Mouse (Mus musculus) thymus, postnatal 10 days (tissue): ENCODE measurements around the gene Sfpq.
A peak's percentile ranks its signal among the peaks of the same experiment; 100 is the strongest.
"Not testable (repeated sequence)": the region's sequence is repeated elsewhere in the genome, so short reads cannot be mapped to it uniquely, and the experiment has no call there.

Experiments used
- DNase-seq, 2 experiments: peaks; one replicate each; pipeline ENCODE4 v3.0.0; 2021; ENCODE audit warnings: low spot score in 2 of 2

Sfpq gene

DNA sequence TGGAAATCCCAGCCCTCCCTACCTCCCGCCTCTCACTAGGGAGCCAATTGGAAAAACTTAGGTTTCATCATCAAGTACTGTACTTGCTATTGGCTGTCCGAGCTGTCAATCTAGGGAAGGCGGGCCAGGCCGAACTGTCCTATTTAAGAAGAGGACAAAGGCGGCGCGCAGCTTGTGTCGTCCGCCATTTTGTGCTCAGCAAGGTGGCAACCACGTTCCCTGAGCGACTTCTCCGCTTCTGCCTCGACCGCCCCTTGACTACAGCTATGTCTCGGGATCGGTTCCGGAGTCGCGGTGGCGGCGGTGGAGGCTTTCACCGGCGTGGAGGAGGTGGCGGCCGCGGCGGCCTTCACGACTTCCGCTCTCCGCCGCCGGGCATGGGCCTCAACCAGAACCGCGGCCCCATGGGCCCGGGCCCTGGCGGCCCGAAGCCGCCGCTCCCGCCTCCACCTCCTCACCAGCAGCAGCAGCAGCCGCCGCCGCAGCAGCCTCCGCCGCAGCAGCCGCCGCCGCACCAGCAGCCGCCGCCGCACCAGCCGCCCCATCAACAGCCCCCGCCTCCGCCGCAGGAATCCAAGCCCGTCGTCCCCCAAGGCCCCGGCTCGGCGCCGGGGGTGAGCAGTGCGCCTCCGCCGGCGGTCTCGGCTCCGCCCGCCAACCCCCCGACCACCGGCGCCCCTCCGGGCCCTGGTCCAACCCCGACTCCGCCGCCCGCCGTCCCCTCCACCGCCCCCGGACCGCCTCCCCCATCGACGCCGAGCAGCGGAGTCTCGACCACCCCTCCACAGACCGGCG, at the start of gene Sfpq:
Gene Sfpq, plus strand, starts transcription at position 174 of the 795 bp plus-strand sequence.
- DNase-seq: peak; percentile 98 to 99

DNA sequence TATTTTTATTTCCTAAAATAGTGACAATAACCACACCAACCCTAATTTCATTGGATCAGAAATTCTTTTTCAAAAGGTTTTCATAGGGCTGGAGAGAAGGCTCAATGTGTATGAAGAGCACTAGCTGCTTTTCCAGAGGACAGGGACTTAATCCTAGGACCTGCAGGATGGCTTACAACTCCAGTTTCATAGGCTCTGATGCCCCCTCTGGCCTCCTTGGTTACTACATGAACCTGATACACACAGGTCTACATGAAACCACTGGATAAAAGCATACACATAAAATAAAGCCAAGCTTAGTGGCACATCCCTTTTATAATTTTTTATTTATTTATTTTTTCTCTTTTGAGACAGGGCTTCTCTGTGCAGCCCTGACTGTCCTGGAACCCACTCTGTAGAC, 43.7 kb upstream of the Sfpq start:
- peak in 1 of 2 experiments; percentile 27 for DNase-seq

DNA sequence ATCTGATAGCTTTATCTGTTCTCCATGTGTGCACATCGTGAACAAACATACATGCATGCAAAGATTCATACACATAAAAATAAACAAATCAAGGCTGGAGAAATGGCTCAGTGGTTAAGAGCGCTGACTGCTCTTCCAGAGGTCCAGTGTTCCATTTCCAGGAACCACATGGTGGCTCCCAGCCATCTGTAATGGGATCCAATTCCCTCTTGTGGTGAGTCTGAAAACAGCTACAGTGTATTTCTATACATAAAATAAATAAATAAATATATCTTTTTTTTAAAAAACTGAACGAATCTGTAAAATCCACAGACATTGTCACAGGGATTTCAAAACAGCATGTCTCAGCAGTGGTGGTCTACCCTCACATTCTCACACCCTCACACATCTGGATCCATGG, 42.4 kb upstream of the Sfpq start:
- no peak for DNase-seq

DNA sequence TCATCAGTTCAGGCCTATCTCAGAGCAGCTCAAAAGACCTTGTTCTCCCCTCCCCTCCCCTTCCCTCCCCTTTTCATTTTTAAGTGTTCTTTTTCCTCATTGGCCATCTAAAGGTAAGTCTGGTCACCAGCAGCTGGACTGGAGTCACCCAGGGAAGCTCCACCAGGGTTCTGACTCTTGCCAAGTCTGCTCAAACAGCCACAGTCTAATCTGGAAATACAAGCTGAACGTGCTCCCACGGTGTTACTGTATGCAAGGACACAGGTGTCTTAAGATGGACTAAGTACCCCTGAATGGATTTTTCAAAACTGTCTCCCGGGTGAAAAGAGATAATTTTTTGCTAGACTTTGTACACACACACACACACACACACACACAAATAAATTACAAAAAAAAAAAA, 37.8 kb upstream of the Sfpq start:
- DNase-seq: no peak

DNA sequence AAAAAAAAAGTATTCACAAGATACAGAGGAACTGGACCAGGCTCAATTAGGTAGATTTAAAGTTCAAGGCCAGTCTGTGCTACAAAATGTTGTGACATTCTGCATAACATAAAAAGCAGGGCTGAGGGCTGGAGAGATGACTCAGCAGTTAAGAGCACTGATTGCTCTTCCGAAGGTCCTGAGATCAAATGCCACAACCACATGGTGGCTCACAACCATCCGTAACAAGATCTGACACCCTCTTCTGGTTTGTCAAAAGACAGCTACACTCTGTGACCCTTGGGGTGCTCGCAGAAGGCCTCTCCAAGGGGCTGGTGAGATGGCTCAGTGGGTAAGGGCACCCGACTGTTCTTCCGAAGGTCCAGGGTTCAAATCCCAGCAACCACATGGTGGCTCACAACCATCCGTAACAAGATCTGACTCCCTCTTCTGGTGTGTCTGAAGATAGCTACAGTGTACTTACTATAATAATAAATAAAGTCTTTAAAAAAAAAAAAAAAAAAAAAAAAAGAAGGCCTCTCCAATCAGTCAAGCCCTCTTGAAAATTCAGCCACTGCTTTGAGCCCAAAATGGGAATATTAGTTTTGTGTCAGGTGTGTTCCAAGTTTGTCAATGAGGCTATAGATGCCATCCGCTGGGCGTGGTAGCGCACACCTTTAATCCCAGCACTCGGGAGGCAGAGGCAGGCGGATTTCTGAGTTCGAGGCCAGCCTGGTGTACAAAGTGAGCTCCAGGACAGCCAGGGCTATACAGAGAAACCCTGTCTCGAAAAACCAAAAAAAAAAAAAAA, 37.2 kb upstream of the Sfpq start:
- DNase-seq: not testable (repeated sequence)

DNA sequence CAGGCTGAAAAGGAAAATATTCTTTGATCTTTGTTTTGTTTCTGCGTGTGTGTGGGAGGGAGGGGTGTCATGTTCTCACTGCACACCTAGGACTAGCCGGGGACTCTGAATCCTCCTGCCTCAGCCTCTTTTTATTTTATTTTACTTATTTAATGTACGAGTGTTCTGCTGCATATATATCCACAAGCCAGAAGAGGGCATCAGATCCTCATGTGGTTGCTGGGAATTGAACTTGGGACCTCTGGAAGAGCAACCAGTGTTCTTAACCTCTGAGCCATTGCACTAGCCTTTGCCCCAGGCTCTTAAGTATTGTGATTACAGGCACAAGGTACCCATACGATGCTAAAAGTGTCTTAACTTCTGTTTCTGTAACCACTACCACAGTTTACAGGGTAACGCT, 34.4 kb upstream of the Sfpq start:
- DNase-seq: no peak

DNA sequence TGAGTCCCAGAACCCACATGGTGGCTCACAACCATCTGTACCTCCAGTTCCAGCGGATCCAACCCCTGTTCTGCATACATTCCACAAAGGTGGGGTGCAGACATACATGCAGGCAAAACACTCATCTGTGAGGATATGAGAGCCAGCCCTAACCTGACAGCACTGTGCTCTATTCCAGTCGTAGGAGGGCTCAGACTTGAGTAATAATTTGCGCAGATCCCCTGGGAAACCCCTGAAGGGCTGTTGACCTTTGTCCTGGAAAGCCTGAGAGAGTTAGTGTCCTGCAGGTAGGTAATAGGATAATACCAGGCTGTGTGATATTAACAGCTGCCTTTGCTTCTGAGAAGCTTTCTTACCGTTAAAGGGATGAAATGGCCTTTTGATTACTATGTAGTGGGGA, 32.6 kb upstream of the Sfpq start:
- no peak for DNase-seq

DNA sequence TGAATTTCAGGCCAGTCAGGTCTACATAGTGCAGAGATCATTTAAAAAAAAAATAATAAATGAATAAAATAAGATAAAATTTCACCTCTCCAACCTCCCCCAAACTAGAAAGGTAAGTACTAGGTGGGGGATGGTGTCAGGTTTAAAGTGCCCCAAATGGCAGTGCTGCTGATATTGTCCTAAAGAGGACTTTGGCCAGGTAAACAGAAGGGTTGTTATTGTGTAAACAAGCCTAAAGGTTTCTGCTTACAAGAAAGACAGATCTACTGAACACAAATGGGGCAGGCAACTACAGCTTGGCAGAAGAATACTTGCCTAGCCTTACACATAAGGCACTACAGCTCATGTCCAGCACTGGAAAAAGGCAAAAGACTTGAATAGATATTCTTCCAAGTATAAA, 30.6 kb upstream of the Sfpq start:
- DNase-seq: no peak

DNA sequence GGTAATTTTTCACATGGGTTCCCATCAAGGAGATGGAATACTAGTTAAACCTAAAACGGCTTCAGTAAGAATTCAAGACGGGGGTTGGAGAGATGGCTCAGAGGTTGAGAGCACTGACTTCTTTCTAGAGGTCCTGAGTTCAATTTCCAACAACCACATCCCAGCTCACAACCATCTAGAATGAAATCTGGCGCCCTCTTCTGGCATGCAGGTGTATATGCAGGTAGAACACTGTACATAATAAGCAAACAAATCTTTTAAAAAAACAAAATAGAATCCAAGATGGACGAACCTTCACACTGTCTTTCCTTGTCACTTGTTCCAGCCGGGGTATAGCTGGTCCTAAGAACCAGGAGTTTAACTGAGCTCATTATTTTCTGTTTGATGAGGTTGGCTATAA, 28.8 kb upstream of the Sfpq start:
- DNase-seq: peak in 1 of 2 experiments; percentile 50

DNA sequence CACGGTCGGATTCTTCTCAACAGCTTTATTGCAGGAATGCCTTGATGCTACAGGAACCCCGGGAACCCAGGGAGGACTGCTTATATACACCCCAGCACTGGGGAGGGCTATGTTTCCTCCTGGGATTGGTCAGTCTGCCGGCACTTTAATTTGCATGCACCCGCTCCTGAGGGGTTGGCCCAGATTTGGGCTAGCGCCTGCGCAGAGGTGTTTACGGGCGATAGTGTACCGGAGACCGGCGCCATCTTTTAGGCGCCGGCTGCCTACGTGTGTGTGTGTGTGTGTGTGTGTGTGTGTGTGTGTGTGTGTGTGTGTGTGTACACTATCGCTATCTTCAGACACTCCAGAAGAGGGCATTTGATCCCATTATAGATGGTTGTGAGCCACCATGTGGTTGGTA, 21.8 kb upstream of the Sfpq start:
- not testable (repeated sequence) for DNase-seq

DNA sequence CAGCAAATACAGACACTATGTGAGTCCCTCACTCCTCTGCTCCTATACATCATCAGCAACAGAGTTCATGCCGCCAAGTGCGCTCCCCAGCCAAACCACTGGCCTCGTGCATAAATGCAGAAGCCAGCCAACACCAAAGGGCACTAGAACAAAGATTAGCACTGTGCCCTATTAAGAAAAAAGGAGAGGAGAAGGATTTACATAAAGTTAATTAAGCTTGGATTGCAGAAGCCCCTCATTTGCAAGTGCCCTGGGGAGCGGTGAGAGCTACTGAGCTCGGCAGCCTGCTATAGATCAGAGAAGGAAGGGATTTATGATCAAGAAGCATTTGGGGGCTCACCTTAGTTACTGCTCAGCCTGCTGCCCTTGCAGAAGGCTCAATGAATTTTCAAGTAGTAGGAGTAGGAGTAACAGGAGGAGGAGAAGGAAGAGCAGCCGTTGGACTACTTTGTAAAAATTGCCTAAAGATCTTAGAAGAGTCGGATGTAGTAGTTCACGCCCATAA, 20.5 kb upstream of the Sfpq start:
- DNase-seq: no peak

DNA sequence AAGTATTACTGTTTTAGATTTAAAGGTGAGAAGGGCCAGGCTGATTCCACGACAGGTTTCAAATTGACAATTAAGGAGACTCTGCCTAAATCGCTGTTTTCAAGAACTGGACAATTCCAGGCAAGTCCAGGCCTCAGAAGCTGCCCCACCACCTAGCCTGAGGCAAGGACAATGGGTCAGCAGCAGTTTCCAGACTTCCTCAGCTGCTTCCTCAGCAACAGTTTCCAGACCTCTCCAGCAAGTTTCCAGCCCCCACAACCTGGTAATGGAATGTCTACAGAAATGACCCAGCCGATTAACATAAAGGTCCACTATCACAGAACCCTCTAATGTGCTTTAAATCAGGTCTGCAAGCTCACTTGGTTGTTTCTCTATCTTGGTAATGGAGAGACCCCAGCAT, 16.7 kb upstream of the Sfpq start:
- DNase-seq: no peak

DNA sequence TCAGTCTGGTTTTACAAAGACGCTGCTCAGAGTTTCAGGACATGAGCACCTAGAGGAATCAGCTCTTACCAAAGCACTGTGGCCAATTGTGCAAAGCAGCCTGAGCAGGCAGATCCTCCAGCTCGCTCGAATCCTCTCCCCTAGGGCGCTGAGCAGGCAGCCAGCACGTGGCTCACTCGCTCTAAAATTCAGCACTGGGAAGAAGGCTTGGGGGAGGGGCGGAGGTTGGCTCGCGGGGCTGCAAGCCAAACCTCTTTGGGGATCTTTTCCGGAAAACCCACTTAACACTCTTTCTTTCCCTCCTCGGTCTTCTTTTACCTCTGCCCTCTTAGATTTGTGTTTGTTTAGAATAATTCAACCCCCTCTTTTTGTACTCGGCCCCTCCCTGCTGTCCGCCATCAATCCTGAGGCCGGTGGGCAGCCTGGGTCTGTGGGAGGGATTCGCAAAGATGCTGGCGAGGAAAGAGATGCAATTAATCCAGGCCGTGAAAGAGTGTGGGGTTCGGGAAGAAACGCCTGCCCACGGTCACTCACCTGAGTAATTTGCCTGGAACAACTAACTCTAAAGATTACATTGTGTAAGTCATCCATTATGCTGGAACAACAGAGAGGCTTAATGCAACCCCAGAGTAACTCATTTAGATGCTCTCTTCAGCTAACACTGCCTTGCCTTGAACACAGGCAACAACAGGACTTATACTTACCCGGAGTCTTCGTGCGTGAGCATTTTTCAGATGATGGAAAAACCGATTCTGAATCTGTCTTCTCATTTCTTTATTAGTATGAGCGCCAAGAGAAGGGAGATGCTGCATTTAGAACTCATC, 15.8 kb upstream of the Sfpq start:
- DNase-seq: peak in 1 of 2 experiments; percentile 27

DNA sequence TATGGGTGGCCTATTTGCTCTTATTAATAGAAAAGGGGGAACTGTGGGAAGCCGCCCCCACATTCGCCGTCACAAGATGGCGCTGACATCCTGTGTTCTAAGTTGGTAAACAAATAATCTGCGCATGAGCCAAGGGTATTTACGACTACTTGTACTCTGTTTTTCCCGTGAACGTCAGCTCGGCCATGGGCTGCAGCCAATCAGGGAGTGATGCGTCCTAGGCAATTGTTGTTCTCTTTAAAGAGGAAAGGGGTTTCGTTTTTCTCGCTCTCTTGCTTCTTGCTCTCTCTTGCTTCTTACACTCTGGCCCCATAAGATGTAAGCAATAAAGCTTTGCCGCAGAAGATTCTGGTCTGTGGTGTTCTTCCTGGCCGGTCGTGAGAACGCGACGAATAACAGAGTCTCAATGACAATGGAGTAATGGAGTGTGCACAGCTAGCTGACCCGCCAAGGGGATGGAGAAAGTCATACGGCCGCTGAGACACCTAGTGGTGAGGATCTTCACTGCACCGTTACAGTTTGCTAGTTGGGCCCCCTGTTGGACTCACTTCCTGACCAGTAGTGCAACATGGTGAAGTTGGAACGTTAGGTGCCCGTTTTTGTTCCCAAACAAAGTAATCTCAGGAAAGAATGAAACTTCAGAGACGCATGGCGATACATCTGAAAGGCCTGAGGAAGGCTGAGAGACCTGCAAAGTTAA, 5.7 kb upstream of the Sfpq start:
- DNase-seq: peak; percentile 75 to 78

DNA sequence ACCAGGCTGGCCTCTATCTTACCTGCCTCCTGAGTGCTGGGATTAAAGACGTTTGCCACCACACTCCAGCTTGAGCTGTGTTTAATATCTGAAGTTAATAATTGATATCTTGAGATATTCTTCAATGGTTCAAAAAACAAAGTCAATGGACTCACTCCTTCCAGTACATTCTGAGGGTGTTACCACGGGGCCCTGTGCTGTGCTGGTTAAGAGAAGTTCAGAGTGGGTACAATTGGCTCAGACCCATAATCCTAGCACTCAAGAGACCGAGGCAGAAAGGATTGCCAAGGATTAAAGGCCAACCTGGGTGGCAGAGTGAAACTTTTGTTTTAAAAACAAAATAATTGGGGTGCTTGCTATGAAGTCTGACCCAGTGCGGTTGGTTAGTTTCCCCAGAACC, 4.8 kb upstream of the Sfpq start:
- no peak for DNase-seq

DNA sequence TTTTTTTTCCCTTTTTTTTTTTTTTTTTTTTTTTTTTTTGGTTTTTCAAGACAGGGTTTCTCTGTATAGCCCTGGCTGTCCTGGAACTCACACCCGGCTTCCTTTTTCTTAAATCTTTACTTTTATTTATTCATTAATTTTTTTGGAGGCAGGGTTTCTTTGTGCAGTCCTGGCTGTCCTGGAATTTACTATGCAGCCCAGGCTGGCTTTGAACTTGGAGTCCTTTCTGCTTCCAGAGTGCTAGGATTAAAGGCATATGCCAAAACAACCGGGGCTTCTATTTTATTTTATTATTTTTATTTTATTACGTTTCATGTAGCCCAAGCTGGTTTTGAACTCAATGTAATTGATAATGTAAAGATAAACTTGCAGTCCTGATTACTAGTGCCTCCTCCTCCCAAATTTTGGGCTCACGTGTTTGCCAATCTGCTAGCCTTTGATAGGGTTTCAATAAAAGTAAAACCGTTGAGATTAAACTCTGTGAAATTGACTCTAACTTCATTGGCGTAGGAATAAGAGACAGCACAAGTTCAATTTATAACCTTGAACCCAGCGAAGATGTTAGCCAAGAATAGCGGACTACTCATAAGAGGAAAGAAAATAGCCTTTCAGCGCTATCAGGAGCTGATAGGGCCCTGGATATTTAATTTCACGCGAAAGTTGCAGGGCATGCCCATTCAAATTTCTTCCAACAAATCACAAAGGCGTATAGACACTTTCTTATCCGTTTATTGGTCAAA, 543 bp upstream of the Sfpq start:
- no peak for DNase-seq

DNA sequence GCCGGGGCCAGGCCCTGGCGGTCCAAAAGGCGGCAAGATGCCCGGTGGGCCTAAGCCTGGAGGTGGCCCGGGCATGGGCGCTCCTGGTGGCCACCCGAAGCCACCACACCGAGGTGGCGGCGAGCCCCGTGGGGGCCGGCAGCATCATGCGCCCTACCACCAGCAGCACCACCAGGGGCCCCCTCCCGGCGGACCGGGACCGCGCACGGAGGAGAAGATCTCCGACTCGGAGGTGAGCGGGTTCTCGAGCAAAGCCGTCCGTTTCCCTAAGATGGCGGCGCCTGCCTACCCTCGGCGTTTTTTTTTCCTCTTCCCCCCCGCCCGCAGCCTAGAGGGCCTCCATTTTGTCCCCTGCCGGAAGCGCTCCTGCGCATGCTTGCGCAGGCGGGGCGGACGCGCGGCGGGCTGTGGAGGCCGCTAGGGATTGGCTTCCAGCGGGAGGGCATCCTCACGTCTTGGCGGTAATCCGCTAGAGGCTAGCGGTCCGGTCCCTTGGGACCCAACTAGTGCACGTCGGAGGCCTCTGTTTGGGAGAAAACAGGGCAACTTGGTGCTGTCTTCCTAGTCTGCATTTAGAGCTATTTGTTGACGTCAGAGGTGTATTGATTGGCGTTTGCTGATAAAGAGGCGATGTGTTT, 984 bp downstream of the Sfpq start:
- DNase-seq: peak; percentile 83

DNA sequence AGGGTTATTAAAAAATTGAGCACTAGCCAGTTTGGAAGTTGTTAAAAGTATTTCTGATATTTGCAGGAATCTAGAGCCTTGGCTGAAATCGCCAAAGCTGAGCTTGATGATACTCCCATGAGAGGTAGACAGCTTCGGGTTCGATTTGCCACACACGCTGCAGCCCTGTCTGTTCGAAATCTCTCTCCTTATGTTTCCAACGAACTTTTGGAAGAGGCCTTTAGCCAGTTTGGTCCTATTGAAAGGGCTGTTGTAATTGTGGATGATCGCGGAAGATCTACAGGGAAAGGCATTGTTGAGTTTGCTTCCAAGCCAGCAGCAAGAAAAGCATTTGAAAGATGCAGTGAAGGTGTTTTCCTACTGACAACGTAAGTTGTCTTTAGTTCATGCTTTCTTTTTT, 2.1 kb downstream of the Sfpq start:
- DNase-seq: no peak

DNA sequence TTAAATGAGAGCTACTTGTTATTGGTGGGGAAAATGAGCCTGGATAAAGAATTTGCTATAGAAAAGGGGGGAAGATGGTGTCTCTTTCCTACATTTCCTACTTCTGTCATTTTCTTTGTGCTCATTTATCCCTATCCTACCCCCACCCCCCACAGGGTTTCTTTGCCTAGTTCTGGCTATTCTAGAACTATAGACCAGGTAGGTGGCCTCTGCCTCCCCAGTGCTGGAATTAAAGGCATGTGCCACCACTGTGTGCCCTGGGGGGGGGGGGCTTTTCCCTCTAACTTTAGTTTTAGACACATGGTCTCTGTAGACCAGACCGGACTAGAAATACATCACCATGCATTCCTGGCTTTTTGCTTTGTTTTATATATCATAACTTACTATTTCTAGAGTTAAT, 3.1 kb downstream of the Sfpq start:
- DNase-seq: no peak

DNA sequence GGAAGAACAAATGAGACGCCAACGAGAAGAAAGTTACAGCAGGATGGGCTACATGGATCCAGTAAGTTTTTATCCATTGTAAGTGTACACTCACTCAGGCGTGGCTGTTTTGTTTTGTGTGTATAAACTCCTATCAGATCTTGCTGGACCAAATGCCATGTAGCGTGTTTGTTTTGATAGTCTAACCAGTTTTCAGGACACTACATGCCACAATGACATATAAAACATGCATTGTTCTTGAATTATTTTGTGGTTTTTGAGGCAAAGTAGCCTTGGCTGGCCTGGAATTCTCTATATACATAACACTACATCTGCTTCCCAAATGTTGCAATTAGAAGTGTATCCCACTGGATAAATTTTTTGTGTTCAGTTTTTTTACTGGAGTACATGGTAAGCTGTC, 5.7 kb downstream of the Sfpq start:
- DNase-seq: no peak
